Mouse (Mus musculus) thymus, postnatal 36 days (tissue): ENCODE results near the gene Grpel1.
A peak's percentile ranks its signal among the peaks of the same experiment; 100 is the strongest.

ENCODE experiments used
- DNase-seq, 2 experiments: peaks; one replicate each; pipeline ENCODE4 v3.0.0; 2022; ENCODE audit warnings: mixed read lengths in 2 of 2

Gene Grpel1

DNA sequence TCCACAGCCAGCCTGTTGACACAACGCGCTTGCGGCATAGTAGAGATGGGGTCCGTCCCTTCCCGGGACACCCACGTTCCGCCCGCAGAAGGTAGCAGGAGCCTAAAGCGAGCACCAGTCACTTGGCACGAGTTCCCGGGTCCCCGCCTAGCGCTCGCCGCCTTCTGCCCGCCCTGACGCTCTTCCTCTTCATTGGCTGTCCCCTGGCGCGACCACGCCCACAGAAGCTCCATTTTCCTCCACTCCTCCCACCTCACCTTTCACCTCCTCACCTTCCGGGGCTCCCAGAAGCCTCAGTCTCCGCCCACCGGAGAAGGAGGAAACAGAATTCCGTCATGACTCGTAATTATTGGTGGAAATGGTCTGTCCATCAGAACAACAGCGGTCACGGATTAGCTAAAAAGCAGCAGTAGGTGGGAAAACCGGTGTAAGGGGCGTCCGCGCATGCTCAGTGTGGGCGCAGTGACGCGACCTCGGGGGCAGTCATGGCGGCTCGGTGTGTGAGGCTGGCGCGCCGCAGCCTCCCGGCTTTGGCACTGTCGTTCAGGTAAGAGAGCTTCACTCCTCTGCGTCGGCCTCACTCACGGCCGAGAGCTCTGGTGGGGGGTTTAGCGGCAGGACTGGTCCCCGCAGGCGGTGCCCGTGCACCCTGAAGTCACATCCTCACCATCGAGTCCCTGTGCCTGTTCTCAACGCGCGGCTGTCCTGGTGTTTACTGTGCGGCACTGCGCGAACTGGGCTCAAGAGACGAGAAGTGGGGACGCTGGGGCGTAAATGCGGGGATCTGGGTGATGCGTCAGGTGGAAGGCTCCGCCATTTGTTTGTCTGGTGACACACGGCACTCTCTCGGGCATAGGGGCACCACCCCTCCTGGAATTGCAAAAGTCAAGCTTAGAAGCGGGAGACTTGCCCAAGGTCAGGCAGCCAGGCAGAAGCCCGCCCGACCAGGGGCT lies at the start of gene Grpel1:
Gene Grpel1 (plus strand): TSS at position 290 of the 953 bp plus-strand sequence.
- peak; percentile 97 to 99 for DNase-seq

DNA sequence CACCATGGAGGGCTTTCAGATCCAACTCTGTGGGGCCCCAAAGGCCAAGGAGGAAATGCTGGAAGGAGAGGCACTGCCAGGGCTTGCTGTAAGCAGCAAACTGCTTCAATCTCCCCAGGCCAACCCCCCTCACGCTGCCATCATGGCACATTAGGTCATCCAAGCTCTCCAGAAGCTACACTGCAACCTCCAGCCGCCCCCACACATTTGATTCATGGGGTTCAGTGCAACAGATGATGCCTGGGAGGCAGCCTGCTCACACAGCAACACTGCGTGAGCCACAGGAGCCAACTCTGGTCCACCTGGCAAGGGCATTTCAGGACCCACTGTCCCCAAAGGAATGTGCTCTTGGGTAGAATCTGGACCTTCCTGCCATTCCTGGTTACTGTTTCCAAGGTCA lies 44.9 kb upstream of the Grpel1 start:
- DNase-seq: no peak

DNA sequence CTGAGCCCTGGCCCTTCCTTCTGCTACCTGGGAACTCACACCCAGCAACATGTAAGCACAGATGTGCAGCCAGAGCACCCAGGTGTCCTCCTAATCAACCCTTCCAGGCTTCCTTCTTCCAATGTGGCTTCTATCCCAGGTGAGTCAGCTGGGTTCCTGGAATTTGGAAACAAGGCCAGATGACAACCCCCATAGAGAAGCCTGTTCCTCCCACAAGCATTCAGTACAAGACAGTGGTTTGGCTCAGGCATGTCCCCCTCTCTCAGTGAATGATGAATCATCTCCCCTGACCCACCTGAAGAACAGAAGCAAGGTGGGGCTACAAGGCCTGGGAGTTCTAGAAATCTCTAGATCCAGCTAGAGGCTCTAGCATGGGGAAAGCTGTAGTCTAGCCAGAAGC lies 42.1 kb upstream of the Grpel1 start:
- DNase-seq: no peak

DNA sequence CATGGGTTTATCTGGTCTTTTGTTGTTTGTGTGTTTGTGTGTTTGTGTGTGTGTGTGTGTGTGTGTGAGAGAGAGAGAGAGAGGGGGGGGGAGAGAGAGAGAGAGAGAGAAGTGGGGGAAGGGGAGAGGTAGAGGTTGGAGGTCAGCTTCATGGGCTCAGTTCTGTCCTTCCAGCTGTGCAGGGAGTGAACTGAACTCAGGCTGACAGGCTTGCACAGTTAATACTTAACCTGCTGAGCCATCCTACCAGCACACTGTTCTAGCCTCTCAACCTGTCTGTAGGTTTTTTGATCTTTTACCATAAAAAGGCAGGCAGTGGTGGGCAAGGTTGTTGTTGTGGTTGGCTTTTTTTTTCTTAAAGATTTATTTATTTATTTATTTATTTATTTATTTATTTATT lies 40.1 kb upstream of the Grpel1 start:
- DNase-seq: no peak

DNA sequence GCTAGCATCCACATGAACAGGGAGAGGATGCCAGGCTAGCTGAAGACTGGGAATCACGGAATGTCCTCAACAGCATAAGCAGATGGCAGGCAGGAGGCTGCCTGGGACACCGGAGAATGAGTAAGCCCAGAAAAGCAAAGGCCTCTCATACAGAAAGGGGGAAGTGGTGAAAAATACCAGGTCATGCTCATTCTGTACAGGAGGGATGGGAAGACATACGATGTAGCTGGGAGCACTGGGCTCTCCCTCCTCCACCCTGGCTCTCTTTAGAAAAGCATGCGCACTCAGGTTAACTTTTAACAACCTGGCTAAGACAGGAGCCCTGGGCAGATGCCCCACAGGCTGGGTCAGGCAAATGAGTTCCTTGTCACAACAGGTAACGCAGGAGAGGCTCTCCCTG lies 38.4 kb upstream of the Grpel1 start:
- no peak for DNase-seq

DNA sequence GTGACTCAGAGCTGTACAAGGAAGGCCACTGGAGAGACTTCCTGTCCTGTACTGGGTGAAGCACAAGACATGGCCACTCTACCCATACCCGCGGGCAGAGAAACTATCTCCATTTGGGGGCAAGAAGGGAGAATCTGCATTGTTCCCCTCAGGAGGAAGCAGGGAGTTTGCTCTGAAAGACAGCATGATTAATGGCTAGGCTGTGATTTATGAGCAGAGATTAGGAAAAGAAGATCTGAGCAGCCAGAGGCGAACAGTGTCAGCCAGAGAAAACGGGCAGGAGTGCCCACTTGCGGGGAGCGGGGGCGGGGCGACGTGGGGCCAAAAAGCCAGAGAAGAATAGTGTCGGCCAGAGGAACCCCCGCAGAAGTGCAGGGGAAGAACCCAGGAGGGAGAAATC lies 37.0 kb upstream of the Grpel1 start:
- DNase-seq: no peak

DNA sequence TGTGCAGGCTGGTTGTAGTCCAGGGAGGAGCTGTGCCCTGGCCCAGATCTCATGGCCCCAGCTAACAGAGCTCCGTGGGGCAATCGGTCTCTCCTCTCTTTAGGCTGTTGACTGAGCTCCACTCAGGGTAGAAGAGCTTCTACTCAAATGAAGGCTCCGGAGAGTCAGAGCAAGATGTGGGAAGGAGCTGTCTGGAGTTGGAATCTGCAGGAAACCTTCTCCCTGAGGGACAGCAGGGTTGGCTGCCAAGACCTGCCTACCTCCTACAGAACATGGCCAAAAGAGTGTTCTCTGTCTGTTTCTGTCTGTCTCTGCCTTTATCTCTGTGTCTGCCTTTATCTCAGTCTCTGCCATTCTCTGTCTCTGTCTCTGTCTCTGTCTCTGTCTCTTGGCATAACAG lies 35.2 kb upstream of the Grpel1 start:
- DNase-seq: no peak

DNA sequence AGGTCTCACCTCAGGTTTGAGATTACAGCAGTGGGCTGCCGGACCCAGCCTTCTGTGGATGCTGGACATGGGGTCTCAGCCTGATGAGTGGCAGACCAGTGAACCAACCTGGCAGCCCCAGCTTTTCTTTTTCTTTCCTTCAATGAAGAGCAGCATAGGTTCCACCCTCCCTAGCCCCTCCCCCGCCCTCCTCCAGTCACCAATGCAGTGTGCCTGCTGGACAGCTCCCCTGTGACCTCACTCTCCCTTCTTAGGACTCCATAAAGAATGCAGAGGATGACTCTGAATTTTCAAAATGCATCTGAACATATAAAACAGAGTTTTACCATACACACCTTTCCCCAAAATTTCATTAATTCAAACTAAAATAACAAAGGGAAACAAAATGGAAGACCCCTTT lies 33.1 kb upstream of the Grpel1 start:
- DNase-seq: no peak

DNA sequence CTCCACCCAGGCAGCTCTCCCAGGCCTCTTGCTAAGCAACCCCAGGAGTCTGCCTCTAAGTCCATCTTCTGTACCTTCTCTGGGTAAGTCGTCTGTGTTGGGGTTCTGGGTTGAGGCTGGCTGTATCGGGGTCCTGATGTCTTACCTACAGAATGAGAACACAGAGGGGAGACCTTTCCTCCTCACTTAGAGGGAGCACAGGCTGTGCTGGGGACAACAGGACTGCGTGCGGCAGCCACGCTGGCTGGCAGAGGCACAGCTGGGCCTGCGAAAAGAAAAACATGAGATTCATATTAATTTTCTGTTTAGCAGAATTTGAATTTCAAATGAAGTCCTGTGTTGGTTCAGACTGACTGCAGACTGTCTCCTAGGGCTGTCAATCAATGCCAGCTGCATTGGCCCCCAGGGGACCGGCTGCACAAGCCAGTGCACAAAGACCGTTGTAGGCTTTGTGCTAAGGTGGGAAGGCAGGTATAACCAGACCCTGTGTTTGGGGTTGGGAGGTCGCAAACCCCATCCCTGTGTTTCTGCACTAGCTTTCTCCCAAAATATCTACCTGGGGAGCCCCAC lies 30.3 kb upstream of the Grpel1 start:
- no peak for DNase-seq

DNA sequence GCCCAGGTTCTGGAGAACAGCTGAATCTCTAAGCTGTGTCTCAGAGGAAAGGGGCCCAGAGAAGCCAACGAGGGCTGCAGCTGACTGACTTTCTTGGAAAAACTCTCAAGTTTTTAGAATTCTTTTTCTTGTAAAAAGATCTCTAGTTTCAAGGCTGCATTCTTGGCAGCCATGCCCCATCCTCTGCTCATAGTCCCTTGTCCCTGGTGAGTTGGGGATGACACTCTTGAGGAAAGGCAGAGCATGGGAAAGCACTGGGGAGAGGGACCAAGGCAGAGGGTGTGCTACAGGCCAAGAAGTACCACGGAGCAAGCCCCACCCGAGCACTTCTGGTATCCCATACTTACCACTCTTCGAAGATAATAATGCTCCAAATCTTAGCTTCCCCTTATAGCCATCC lies 27.9 kb upstream of the Grpel1 start:
- no peak for DNase-seq

DNA sequence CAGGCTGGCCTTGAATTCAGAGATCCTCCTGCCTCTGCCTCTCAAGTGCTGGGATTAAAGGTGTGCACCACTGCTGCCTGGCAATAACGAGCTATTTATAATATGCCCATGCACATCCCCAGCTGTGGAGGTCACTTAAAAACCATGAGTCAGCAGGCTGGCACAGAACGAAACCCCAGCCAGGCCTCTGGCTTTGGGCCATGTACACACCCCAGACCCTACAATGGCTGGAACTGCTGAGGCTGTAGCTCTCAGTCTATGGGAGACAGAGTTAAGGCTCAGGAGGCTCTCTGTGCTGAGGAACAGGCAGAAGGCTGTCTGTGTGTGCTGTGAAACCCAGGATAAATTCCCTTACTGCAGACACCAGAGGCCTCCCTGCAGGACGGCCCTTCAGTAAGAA lies 24.1 kb upstream of the Grpel1 start:
- DNase-seq: no peak

DNA sequence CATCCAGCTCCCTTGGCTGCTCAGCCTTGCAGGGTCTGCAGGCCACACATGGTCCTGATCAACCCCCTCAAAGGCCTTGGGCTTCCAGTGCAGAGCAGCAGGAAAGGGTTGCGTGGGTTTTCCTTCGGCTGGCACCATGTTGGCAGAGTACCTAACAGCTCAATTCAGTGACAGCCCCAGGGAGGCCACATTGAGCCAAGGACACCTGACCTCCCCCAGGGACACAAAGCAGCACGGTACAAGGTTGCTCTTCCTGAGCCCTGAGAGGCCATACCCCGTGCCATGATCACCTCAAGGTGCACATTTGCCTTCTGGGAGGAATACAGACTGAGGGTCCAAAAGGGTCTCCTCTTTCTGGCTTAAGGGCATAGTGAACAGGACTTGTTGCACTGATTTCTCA lies 20.2 kb upstream of the Grpel1 start:
- DNase-seq: no peak

DNA sequence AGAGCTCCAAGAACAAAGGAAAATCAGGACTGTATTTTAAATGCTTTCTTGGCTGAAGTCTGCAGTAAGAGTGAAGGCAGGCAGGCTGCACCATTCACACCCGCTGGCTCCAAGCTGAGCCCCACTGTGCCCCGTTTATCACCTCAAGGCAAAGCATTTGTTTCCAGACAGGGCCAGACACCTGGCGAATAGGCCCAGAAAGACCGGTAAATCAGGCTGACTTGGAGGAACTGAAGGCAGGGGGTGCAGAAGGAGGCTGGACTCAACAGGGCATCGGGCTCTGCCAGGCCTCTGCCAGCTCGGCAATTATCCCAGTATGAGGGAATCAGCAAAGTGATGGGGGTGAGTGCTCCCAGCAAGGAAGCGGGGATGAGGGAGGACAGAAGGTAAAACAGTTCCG lies 19.8 kb upstream of the Grpel1 start:
- peak in 1 of 2 experiments; percentile 32 for DNase-seq

DNA sequence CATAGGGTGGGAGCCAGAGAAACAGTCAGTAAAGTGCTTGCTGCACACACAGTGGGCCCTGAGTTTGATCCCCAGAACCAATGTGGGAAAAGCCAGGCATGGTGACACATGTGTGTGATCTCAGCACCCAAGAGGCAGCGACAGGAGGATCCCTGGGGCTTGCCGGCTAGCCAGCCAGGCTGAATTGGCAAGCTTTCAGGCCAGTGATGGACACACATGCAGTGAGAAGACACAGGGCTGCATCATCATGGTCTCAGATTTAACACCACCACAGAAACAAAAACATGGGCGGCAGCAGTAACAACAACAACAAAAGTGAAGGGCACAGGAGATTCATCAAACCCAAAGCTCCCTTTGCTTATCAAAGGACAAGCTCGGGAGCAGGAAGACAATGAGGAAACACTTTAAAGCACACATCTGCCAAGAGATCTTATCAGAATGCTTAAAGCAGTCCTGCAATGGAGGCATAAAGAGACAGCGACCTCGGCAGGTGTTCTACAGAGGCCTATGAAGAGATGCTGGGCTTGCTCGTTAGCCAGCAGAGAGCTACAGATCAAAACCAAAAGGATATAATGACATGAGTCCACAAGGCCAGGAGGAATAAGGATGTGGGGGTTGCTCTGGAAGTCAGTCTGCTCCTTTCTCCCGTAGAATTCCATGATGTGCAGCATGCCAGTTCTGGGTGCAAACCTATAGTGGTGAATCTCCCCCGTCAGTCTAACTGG lies 18.5 kb upstream of the Grpel1 start:
- peak; percentile 32 to 57 for DNase-seq

DNA sequence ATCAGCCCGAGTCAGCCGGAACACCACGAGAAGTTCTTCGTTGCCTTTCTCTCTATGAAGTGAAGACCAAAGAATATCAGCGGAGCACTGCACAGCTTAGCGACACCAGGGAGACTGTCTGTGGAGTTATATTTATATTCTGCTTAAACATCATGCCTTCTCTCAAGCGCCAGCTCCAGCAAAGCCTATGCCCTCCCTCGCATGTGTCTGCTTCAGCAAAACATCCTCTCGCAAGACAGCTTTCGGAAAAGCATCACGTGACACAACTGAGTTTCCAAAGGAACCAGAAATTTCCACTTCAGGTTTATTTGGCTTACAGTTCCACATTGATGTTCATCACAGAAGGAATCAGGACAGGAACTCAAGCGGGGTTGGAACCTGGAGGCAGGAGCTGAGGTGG lies 16.9 kb upstream of the Grpel1 start:
- no peak for DNase-seq

DNA sequence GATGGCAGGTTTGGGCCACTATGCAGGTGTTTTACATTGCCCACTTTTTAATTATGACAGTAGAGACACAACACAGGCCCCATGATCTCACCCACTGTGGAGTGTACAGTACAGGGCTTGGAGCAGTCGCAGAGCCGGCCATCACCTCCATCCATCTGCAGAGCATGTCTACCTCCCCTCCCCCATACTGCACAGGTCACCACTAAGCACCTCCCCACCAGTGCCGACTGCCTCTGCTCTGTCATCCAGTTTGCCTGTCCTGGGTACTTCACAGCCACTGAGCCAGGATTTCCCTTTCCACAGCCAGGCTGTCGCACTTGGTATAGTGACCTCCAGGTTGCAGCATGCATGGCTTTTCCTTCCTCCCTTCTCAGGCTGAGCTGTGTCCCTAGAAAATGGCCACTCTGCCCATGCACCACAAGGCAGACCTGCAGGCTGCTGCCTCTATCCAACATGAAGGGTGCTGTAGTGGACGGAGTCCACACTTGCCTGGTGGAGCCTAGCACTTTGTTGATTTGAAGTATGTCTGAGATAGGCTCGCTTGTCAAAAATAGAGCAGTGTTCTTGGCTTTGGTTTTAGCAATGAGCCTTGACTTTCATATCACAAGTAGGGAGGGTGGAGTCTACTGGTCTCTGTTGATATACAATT lies 15.0 kb upstream of the Grpel1 start:
- DNase-seq: no peak

DNA sequence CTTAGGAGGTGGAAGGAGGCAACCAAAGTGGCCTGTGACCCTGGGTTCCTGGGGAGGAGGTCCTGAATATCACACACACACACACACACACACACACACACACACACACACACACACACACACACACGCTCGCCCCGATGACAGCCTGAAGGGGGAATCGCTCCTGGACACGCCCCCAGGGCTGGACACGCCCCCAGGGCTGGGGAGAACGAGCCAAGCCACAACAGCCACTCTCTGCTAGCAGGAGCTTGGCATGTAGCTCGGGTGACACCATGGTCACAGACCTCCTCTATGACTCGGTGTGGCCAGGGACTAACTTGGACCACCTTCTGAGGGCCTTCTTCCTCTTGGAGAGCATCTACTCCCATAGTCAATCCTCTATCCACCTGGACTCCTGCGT lies 13.7 kb upstream of the Grpel1 start:
- DNase-seq: no peak

DNA sequence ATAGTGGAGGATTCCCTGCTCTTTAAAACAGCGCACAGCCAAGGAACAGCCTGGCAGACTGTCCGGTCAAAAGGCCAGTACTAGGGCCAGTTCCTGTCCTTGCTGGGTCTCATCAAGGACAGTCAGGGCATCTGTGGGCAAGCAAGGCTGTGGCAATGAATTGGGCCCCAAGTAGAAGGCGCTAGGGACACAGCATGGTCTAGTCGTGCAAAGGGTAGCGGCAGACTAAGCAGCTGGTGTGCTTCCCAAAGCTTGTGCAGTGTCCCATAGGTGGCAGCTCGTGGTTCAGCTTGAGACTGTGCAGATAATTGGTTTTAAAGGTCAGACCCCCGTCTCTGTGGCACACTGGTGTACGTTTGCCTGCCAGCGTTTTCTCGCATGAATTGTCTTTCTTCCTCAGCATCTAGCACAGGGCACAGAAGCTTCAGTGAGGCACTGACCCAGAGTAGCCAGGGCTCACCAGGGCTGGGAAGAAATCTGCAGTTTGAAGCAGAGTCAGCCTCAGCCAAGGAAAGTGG lies 12.9 kb upstream of the Grpel1 start:
- no peak for DNase-seq

DNA sequence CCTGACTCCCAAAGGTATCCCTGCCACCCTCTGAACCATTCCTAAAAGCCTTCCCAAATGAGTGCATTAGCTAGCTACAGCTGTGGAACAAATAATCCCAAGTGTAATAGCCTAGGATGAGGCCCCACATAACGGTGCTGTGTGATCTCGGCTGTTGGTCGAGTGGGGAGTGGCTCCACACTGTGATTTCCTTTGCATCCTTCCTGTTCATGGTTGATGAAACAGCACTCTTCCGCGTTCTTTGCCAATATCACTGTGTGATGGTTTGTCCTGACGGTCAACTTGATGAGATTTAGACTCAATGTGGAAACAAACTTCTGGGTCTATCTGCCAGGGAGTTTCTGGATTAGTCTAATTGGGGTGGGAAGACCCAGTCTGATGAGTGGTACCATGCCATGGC lies 12.0 kb upstream of the Grpel1 start:
- DNase-seq: no peak

DNA sequence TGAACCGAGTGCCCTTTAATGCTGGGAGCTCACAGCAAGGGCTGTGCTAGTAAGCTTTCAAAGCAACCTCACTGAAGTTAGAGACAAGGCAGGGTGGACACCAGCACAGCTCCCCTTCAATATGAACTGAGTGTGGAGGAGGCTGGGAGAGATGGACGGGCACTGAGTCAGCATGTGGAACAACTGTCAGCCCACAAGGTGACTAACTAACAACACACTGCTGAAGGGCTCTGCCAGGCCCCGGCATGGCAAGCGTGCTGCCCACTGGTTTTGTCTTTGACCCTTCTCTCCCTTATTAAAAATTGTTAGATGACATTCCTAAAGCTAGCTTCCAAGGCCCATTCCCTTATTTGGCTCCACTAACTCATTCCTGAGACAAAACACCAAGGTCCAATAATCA lies 7.1 kb upstream of the Grpel1 start:
- no peak for DNase-seq

DNA sequence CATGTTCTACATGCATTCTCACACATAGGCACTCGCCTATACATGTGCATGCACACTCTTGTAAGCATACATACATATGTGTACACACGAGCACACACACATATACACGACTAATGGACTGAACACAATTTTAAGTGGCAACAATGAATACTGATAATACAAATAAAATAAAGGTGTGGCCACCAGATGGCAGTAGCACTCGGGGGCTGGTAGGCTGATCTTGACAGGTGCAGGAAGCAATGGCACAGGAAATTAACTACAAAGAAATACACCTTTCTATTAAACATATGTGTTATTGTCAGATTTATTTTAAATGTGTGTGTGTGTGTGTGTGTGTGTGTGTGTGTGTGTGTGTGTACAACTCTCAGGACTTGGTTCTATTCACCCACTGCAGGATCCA lies 5.9 kb upstream of the Grpel1 start:
- peak; percentile 44 to 56 for DNase-seq

DNA sequence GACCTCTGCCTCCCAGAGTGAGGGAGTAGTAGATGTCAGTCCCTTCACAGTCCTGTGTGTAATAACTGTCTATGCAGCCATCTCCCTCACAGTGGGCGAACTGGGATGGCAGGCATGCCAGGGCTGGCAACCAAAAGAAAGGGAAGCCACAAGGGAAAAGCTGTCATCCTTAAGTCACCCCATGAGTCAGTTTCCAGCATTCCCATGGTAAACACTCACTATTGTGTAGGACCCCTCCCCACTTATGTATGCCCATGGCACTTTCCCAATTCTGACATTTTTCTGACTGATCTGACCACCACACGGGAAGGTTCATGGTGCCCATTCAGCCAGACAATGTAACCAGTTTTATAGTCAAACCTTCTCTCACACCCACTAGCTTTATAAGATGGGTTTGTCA lies 4.1 kb upstream of the Grpel1 start:
- no peak for DNase-seq

DNA sequence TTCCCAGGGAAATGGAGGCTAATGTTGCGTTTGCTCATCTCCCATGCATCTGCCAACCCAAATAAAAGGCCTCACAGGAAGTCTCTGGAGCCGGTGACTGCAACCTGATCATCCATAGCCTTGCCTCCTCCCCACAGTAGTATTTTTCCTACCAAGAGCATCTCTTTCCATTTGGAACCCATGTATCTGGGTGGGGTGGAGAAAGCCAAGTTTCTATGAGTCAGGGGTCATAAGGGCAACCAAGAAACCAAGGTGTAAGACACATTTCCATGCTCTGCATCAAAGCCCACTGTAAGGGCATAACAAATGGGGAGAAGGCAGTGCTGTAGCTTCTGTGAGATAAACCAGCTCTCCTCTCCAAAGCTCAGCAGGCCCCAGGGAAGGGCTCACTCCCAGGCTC lies 3.6 kb upstream of the Grpel1 start:
- no peak for DNase-seq
